27 mouse cellular contexts compared by ENCODE assay signal in the genomic region with DNA sequence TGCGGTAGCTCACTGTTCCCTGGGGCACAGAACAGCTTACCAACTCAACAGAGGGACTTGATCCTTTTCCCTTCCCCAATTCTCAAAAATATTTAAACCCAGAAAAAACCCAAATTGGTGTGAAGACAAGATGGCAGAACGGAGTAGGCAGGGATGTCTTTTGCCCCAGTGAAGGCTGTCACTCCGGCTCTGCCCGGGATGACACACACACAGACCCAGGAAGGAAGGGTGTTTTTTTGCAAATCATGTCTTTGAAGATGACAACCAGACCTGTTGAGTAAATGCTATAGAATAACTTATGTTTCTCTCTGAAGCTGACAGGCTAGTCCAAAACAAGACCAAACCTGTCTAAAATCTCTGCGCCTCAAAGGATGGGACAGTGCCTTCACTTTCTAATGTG.
DNase-seq lines count a peak whose midpoint lies in the region; ATAC-seq and TF ChIP-seq lines count a peak whose summit lies in the region.
"Had no signal": no experiment of that assay in that cellular context is flagged by ENCODE, and none has a peak within 500 bp of the region (broad histone marks: within the 10 kb centered on the region; RNA-seq: fewer than 3 reads in every experiment).

No protein-coding gene starts in this region.

- H3K4me2 ChIP-seq in heart, embryonic 12.5 days: no peak overlapping the region
- H3K4me2 ChIP-seq in embryonic facial prominence, embryonic 12.5 days (replicated peaks): no peak overlapping the region
- no peak overlapping the region for H3K4me2 ChIP-seq in limb, embryonic 12.5 days
- no peak overlapping the region for H3K4me2 ChIP-seq in stomach, postnatal 0 days (replicated peaks; ENCODE audit: low read depth)
- H3K4me2 ChIP-seq: forebrain, embryonic 15.5 days; heart, embryonic 15.5 days; liver, embryonic 12.5 days; midbrain, embryonic 12.5 days; neural tube, embryonic 13.5 days had no signal

- intact Hi-C loops in left cerebral cortex, postnatal 4 days (cut with DNase I): no loop called here

- no peak overlapping the region for H3K27ac ChIP-seq in heart, embryonic 12.5 days (ENCODE audit: poor library complexity, severe bottlenecking)
- peak overlapping the region; percentile 9; the same call in 1 of the 2 replicates for H3K27ac ChIP-seq in embryonic facial prominence, embryonic 12.5 days
- peak overlapping the region; percentile 12; the same call in 1 of the 2 replicates for H3K27ac ChIP-seq in limb, embryonic 12.5 days
- H3K27ac ChIP-seq in stomach, postnatal 0 days (replicated peaks): 0 out of 2 replicates have a peak overlapping the region, but pooled peaks have one; percentile 73
- H3K27ac ChIP-seq: forebrain, embryonic 15.5 days; heart, embryonic 15.5 days; layer of hippocampus, adult 2 months; liver, embryonic 12.5 days; midbrain, embryonic 12.5 days; neural tube, embryonic 13.5 days had no signal

- no peak for ATAC-seq in heart, embryonic 12.5 days (ENCODE audit: insufficient number of reproducible peaks, low FRiP score)
- ATAC-seq in embryonic facial prominence, embryonic 12.5 days (ENCODE audit: insufficient number of reproducible peaks, insufficient read depth, low FRiP score, low TSS enrichment): no peak
- ATAC-seq in limb, embryonic 12.5 days (ENCODE audit: insufficient number of reproducible peaks, insufficient read depth, low FRiP score, low TSS enrichment, low read depth): no peak
- no peak for ATAC-seq in stomach, postnatal 0 days (ENCODE audit: low FRiP score, low TSS enrichment)
- ATAC-seq: forebrain, embryonic 15.5 days; hindbrain, embryonic 16.5 days; liver, embryonic 12.5 days; liver, postnatal 0 days had no signal

- no peak overlapping the region for H3K9ac ChIP-seq in heart, embryonic 12.5 days
- H3K9ac ChIP-seq in embryonic facial prominence, embryonic 12.5 days: no peak overlapping the region
- H3K9ac ChIP-seq in limb, embryonic 12.5 days (replicated peaks): no peak overlapping the region
- H3K9ac ChIP-seq in stomach, postnatal 0 days (ENCODE audit: low read length): no peak overlapping the region
- H3K9ac ChIP-seq: forebrain, embryonic 15.5 days; heart, embryonic 15.5 days; liver, embryonic 12.5 days; liver, postnatal 0 days; midbrain, embryonic 12.5 days; neural tube, embryonic 13.5 days had no signal

- no peak for TF ChIP-seq CTCF in stomach, postnatal 0 days (IDR thresholded peaks at IDR 0.05; ENCODE audit: low read depth)

- peak; percentile 74 for DNase-seq in heart, adult 11 months
- no peak for DNase-seq in stomach, postnatal 0 days (ENCODE audit: low spot score)
- no peak for DNase-seq in left cerebral cortex, postnatal 4 days
- no peak for DNase-seq in frontal cortex, postnatal 36 days (ENCODE audit: low spot score in 2 of 2)
- no peak for DNase-seq in layer of hippocampus, postnatal 25 days (ENCODE audit: extremely low spot score in 1 of 2, low spot score in 1 of 2)
- DNase-seq: adrenal gland, postnatal 14 days; cerebellum, adult 11-12 months; cerebellum, postnatal 10 days; kidney, adult 18-20 months; kidney, postnatal 36 days; liver, postnatal 0 days; lung, postnatal 4 days; right cerebral cortex, postnatal 25 days had no signal

- H3K9me3 ChIP-seq in heart, embryonic 12.5 days (replicated peaks): no peaks in the 10 kb centered on the region
- no peaks in the 10 kb centered on the region for H3K9me3 ChIP-seq in embryonic facial prominence, embryonic 12.5 days
- no peaks in the 10 kb centered on the region for H3K9me3 ChIP-seq in limb, embryonic 12.5 days
- H3K9me3 ChIP-seq in stomach, postnatal 0 days (ENCODE audit: control insufficient read depth, low read length): no peaks in the 10 kb centered on the region
- H3K9me3 ChIP-seq: forebrain, embryonic 10.5 days; forebrain, embryonic 15.5 days; heart, embryonic 15.5 days; liver, embryonic 12.5 days; megakaryocyte, embryonic 14.5 days; midbrain, embryonic 12.5 days; neural tube, embryonic 13.5 days had no signal

- no peaks in the 10 kb centered on the region for H3K27me3 ChIP-seq in heart, embryonic 12.5 days (replicated peaks)
- H3K27me3 ChIP-seq in embryonic facial prominence, embryonic 12.5 days: no peaks in the 10 kb centered on the region
- H3K27me3 ChIP-seq in limb, embryonic 12.5 days: no peaks in the 10 kb centered on the region
- no peaks in the 10 kb centered on the region for H3K27me3 ChIP-seq in stomach, postnatal 0 days (ENCODE audit: control insufficient read depth, insufficient read depth, low read length)
- H3K27me3 ChIP-seq: CH12.LX; forebrain, embryonic 15.5 days; heart, embryonic 15.5 days; midbrain, embryonic 12.5 days; neural tube, embryonic 13.5 days had no signal

- no peak for TF ChIP-seq EP300 in stomach, postnatal 0 days (optimal IDR thresholded peaks at IDR 0.05)

- H3K36me3 ChIP-seq in heart, embryonic 12.5 days: peaks cover 23% of the 10 kb centered on the region
- H3K36me3 ChIP-seq in embryonic facial prominence, embryonic 12.5 days: no peaks in the 10 kb centered on the region
- no peaks in the 10 kb centered on the region for H3K36me3 ChIP-seq in limb, embryonic 12.5 days
- no peaks in the 10 kb centered on the region for H3K36me3 ChIP-seq in stomach, postnatal 0 days (ENCODE audit: control insufficient read depth, insufficient read depth, low read length)
- H3K36me3 ChIP-seq: forebrain, embryonic 10.5 days; forebrain, embryonic 15.5 days; midbrain, embryonic 12.5 days; neural tube, embryonic 13.5 days had no signal

- H3K4me3 ChIP-seq in heart, embryonic 12.5 days: no peak overlapping the region
- H3K4me3 ChIP-seq in embryonic facial prominence, embryonic 12.5 days: no peak overlapping the region
- no peak overlapping the region for H3K4me3 ChIP-seq in limb, embryonic 12.5 days (replicated peaks)
- no peak overlapping the region for H3K4me3 ChIP-seq in stomach, postnatal 0 days (ENCODE audit: low read depth, low read length)
- H3K4me3 ChIP-seq: forebrain, embryonic 10.5 days; forebrain, embryonic 15.5 days; heart, embryonic 15.5 days; layer of hippocampus, adult 2 months; liver, embryonic 12.5 days; megakaryocyte, embryonic 14.5 days; midbrain, embryonic 12.5 days; myocyte; neural tube, embryonic 13.5 days had no signal

- H3K4me1 ChIP-seq in heart, embryonic 12.5 days (replicated peaks): peaks cover 29% of the 10 kb centered on the region
- H3K4me1 ChIP-seq in embryonic facial prominence, embryonic 12.5 days: peaks cover 12% of the 10 kb centered on the region
- peaks cover 17% of the 10 kb centered on the region for H3K4me1 ChIP-seq in limb, embryonic 12.5 days (replicated peaks)
- peaks cover 5% of the 10 kb centered on the region; the same call in 1 of the 2 replicates for H3K4me1 ChIP-seq in stomach, postnatal 0 days (replicated peaks; ENCODE audit: control insufficient read depth, insufficient read depth)
- H3K4me1 ChIP-seq: forebrain, embryonic 15.5 days; liver, embryonic 12.5 days; midbrain, embryonic 12.5 days had no signal

- WGBS in heart, embryonic 12.5 days: 89% methylated on average over 5 of the region's 5 CpGs
- 71% methylated on average over 5 of the region's 5 CpGs for WGBS in embryonic facial prominence, embryonic 12.5 days
- WGBS in limb, embryonic 12.5 days: 71% methylated on average over 5 of the region's 5 CpGs
- 82% methylated on average over 5 of the region's 5 CpGs for WGBS in stomach, postnatal 0 days
